Mouse (Mus musculus): Measurements from ENCODE around the gene Dusp6. TPM values are rescaled to one million over a fixed set of nuclear protein-coding genes. Genes with fewer than 3 reads are reported as not detected.
"Not testable (repeated sequence)": the region's sequence is repeated elsewhere in the genome, so short reads cannot be mapped to it uniquely, and the experiment has no call there.

The Dusp6 gene
- total RNA-seq (2021) = 10 to 100 TPM; 26.7 to 27.7 TPM
- long read RNA-seq, experiment 1, transcript Dusp6-201 (3 exons, 2,796 nt) = major isoform, 15 of 15 reads
- long read RNA-seq, experiment 1, partial matches to known transcripts = 0 of 15 reads
- long read RNA-seq, experiment 1, other reads (novel, unspliced or antisense) = 0 of 15 reads
- long read RNA-seq, experiment 2, transcript Dusp6-201 (3 exons, 2,796 nt) = major isoform, 25 of 29 reads
- long read RNA-seq, experiment 2, partial matches to known transcripts = 0 of 29 reads
- long read RNA-seq, experiment 2, other reads (novel, unspliced or antisense) = 3 of 29 reads

DNA sequence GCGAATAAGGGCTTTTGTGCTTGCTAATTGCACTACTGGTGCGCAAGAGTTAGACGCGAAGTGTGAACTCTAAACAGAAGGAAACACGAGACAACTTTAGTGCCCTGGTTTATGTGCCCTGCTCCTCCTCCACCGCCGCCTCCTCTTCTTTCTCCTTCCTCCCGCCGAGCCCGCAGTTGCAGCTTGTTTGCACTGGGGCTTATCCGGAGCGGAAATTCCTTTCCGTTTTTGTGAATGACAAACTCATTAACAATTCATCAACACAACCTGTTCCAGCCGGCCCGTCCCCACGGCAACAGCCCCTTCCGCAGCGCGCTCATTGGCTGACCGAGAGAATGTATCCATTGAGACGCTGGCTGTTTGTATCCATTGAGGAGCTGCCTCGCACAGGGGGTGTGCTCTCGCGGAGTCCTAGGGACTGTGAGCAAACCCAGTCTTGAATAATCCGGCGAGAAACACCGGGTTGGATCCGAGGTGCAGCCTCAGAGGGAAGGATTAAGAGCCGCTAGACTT lies at the start of gene Dusp6:
Gene Dusp6 (plus strand): TSS at position 365 of the 513 bp plus-strand sequence.
- DNase-seq = peak; percentile 92
- intact Hi-C loops (cut with DNase I; ENCODE audit: low total_unique reads) = no loop called here

- DNase-seq = no peak
- intact Hi-C loops (cut with DNase I; ENCODE audit: low total_unique reads) = no loop called here
Measured at GRCm38 (mm10) chr10:99214421-99215299, 48.4 kb upstream of the Dusp6 start.

DNA sequence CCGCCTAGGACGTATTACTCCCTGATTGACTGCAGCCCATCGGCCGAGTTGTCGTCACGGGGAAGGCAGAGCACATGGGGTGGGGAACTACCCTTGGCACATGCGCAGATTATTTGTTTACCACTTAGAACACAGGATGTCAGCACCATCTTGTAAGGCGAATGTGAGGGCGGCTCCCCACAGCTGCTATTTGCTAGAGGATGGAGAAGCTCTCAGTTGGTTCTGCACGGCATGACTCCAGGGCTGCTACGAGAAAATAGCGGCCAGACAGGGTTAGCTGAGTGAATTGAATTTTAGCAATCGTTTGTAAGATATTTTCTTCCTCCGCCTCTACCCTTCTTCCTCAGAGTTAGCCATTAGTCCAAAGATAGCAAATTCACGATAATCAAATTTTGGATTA lies 46.5 kb upstream of the Dusp6 start:
- DNase-seq; intact Hi-C loops (cut with DNase I; ENCODE audit: low total_unique reads): not testable (repeated sequence)

GRCm38 (mm10) chr10:99221540-99221939 lies 41.5 kb upstream of the Dusp6 start:
- intact Hi-C loops (cut with DNase I; ENCODE audit: low total_unique reads) = no loop called here
- DNase-seq = no peak

- intact Hi-C loops (cut with DNase I; ENCODE audit: low total_unique reads) = no loop called here
- DNase-seq = no peak
Measured at GRCm38 (mm10) chr10:99222726-99223125, 40.3 kb upstream of the Dusp6 start.

DNA sequence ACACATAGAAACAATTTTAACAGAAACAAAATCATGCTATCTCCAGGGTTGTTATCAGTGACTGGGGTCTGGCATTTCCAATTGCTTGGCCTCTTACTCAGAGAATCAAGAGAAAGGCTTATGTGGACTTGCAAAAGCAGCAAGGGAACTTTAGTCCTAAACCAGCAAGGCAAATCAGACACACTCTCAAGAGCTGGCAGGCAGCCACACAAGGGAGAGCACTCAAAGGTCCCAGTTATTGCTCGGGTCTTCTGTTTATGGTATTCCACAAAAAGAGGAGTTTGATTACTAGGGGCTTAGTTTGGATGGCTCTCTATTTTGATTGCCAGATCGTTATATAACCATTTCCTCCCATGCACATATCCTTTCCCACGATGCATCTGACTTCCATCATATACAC lies 38.8 kb upstream of the Dusp6 start:
- no peak for DNase-seq

GRCm38 (mm10) chr10:99226782-99227181 lies 36.2 kb upstream of the Dusp6 start:
- DNase-seq = no peak
- intact Hi-C loops (cut with DNase I; ENCODE audit: low total_unique reads) = no loop called here

More for the DNA sequence above, 38.8 kb upstream of the Dusp6 start:
- intact Hi-C loops (cut with DNase I; ENCODE audit: low total_unique reads) = no loop called here

DNA sequence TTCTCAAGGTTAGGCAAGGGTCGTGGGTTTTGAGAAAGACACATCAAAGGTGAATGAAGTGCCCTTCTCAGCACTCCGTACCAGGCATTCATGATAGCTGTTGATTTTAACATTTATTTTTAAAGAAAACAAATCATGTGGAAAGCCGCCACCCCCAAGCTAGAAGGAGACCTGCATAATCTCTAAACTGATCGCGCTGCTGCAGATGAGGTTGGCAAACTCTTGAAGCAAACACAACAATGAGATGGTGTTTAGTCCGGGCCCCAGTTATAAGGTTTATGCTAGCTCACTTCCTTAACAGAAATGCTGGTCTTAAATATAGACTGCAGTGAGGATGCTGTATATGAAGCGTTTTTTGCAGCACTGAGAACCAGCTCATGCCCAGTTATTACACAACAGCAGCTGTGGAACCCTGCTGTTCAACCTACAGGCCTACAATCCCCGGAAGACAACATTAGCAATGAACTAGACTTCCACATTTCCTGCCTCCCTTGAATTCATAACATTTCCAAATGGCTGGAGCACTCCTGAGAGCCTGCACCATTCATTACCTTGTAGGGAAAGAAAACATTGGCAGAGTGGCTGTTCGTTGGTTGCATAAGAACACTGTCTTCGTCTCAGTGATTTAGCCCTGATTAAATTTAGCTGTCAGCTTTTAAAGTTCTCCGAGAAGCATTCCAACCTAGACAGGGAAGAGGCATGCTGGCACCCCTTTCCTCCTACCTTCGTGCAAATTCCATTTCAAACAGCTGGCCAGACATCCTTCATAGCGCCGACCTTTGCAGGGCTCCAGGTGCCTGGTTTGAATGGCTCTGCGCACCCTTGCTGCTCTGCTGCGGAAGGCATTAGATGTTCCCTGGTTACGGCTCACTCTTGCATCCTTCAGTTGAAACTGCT lies 34.8 kb upstream of the Dusp6 start:
- no peak for DNase-seq
- intact Hi-C loops (cut with DNase I; ENCODE audit: low total_unique reads) = no loop called here

- no peak for DNase-seq
- intact Hi-C loops (cut with DNase I; ENCODE audit: low total_unique reads) = no loop called here
Measured at GRCm38 (mm10) chr10:99229031-99229684, 33.9 kb upstream of the Dusp6 start.

DNA sequence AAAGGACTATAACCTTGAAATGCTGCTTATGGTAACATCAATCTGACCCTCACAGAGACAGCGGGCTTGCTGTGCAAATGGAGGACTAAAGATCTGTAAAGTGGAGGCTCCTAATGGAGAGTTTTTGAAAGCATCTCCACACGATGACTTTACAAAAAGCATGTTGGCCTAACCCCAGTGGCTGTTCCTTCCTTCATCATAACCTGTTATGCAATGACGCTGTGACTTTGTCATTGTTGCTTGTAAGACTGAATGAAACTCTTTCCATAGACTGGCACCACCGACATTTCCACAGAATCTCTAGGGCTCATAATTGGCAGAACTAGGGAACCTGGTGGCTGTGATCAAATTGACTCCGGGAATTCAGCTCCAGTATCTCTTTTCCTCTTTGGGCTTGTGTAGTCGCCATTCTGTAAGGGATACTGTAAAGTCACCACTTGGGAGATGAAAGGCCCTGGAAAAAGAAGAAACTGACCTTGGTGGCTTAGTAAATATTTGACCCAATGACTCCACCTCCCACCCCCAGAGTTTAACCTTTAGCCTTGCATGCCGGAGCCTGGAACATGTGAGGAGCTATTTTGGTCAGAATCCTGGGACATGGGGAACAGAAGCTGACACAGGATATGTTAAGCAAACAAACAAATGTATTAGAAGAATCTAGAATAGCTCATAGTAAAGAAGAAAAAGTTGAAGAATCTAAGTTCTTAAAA lies 30.4 kb upstream of the Dusp6 start:
- intact Hi-C loops (cut with DNase I; ENCODE audit: low total_unique reads) = no loop called here
- no peak for DNase-seq

DNA sequence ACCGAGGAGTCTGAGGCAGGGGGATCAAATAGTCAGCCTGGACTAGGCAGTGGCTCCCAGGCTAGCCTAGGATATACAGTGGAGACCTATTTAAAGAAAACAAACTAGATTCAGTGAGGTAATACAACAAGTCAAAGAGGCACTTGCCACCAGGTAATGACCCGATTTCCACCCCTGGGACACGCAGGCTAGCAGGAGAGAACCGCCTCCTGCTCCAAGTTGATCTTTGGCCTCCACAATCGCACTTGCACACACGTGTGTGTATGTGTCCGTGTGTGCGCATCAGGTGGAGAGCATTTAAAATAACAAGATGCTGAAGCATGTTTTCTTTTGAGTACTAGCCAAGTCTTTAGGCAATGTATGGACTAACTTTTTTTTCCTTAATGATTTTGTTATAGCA lies 28.7 kb upstream of the Dusp6 start:
- intact Hi-C loops (cut with DNase I; ENCODE audit: low total_unique reads) = no loop called here
- DNase-seq = no peak

DNA sequence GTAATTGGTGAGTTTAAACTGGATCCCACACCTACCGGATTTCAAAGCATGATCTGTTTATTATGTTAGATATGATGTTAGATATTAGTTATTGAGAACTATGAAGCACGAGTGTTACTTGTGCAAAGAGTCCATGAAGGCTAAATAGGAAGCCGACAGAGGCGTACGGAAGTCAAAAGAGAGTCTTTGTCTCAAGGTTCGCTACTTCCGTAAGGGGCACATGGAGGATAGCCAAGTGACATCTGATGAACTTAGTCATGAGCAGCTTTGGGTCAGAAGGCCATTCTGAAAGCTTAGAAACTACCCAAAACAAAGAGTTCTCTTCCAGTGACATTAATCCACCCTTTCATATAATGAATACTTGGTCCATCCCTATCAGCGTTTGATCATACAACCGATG lies 27.9 kb upstream of the Dusp6 start:
- DNase-seq = no peak
- intact Hi-C loops (cut with DNase I; ENCODE audit: low total_unique reads) = no loop called here

GRCm38 (mm10) chr10:99237205-99237832 lies 25.7 kb upstream of the Dusp6 start:
- intact Hi-C loops (cut with DNase I; ENCODE audit: low total_unique reads) = no loop called here
- DNase-seq = no peak

DNA sequence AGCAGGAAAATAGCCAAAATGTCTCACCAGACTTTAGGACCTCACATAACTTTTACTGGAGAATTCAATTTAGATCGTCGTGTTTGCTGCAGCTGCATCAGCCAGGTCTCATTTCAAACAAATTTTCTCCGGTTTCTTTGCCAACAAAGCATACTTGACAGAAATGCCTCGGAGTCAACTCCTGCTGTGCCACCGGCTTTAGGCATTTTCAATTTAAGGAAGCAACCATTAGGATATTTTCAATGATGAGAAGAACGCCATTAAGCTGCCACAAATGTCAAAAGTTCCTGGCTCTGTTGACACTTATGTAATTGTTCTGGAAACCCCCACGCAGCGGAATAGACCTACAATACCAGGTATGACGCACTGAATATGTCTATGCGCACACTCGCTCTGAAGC lies 24.5 kb upstream of the Dusp6 start:
- no peak for DNase-seq
- intact Hi-C loops (cut with DNase I; ENCODE audit: low total_unique reads) = no loop called here

DNA sequence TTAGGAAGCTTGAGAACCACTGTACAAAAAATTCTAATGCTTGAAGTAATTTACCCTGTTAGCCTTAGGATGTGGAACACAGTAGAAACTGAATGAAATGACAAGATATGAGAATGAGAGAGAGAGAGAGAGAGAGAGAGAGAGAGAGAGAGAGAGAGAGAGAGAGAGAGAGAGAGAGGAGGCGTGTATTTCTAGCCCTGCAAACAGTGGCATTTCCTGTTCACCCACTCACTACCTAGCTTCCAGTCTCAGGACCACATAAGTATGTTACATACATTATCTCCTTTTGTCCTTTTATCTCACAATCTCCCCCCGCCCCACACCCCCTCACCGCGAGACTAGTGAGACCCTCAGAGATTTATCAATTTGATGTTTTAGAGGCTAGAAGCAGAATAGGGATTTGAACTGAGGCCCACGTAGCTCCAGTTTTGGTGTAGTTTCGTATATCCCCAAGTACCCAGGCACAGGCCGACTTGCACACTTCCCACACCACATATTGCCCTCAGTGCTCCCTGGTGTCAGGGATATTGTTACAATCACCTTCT lies 21.7 kb upstream of the Dusp6 start:
- intact Hi-C loops (cut with DNase I; ENCODE audit: low total_unique reads) = no loop called here

GRCm38 (mm10) chr10:99241829-99242711 lies 21.0 kb upstream of the Dusp6 start:
- DNase-seq = no peak
- intact Hi-C loops (cut with DNase I; ENCODE audit: low total_unique reads) = no loop called here

More for the DNA sequence above, 21.7 kb upstream of the Dusp6 start:
- DNase-seq = no peak

GRCm38 (mm10) chr10:99242721-99243120 lies 20.3 kb upstream of the Dusp6 start:
- DNase-seq = no peak
- intact Hi-C loops (cut with DNase I; ENCODE audit: low total_unique reads) = no loop called here

All from gastrocnemius, postnatal 14 days (tissue).